Mouse (Mus musculus) stomach, postnatal 0 days (tissue): ENCODE results near the gene Rgs8.

Experiments
- CTCF ChIP-seq: IDR thresholded peaks from 2 replicates; pipeline ENCODE4 v1.5.1; 2016; ENCODE audit warnings: antibody characterized with exemption, low read depth, mild to moderate bottlenecking, moderate library complexity
- EP300 ChIP-seq: optimal IDR thresholded peaks from 2 replicates; pipeline ENCODE3; 2016; ENCODE audit warnings: antibody characterized with exemption

DNA sequence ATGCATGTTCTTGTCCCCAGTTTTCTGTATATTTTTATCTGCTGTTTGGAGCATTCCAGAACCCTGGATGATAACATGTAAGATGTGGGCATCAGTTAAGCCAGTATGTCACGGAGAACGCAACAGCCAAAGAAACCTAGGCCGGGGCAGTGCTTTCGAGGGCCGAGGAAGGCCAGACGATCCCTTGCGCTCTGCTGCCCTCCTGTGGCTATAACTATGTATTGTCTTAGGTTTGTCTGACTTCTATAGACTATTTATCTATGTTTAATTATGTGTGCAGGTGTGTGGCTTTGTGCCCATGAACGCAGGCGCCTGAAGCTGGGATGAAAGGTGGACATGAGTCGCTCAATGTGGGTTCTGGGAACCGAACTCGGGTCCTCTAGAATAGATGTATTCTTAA lies 93.9 kb downstream of the Rgs8 start:
- peak; percentile 93 for TF ChIP-seq CTCF
- no peak for TF ChIP-seq EP300
